Mouse (Mus musculus): ENCODE measurements around the gene Rtn1. TPM values are rescaled to one million over a fixed set of nuclear protein-coding genes. Genes with fewer than 3 reads are reported as not detected.

Rtn1 gene
- polyA plus RNA-seq (2014; fragmentation: Illumina TruSeq; extraction: RNeasy Lipid Tissue Mini Kit (QIAGEN cat#74804); ENCODE audit: low replicate concordance), result 12.3 TPM

GRCm38 (mm10) chr12:72408954-72409353 lies at the start of gene Rtn1:
Rtn1 (minus strand) TSS chr12:72409054.

GRCm38 (mm10) chr12:72441839-72442576 lies 33.2 kb upstream of the Rtn1 start, which contains the start of gene Lrrc9:
Lrrc9 (plus strand) TSS chr12:72441866.

GRCm38 (mm10) chr12:72184929-72185328 lies 223.9 kb downstream of the Rtn1 start, which contains the start of gene Ccdc175:
Ccdc175 (minus strand) TSS chr12:72185029.

Other genes with a start within 250 kb of the Rtn1 start
- not detected for gene Ccdc175, start 224.0 kb downstream of the Rtn1 start, polyA plus RNA-seq (2014; fragmentation: Illumina TruSeq; extraction: RNeasy Lipid Tissue Mini Kit (QIAGEN cat#74804); ENCODE audit: low replicate concordance)
- 0.11 TPM for gene Lrrc9, start 32.8 kb upstream of the Rtn1 start, polyA plus RNA-seq (2014; fragmentation: Illumina TruSeq; extraction: RNeasy Lipid Tissue Mini Kit (QIAGEN cat#74804); ENCODE audit: low replicate concordance)
- gene Pcnx4, start 127.3 kb upstream of the Rtn1 start, polyA plus RNA-seq (2014; fragmentation: Illumina TruSeq; extraction: RNeasy Lipid Tissue Mini Kit (QIAGEN cat#74804); ENCODE audit: low replicate concordance), result 1.4 TPM
- not detected for gene Gm4756, start 240.6 kb upstream of the Rtn1 start, polyA plus RNA-seq (2014; fragmentation: Illumina TruSeq; extraction: RNeasy Lipid Tissue Mini Kit (QIAGEN cat#74804); ENCODE audit: low replicate concordance)

Measured in small intestine, adult 10 weeks (tissue).